Mouse (Mus musculus): ENCODE results near the gene Ybx1.

Ybx1 gene

GRCm38 (mm10) chr4:119234348-119234747 lies 60.1 kb downstream of the Ybx1 start:
- in situ Hi-C loops (cut with MboI) = no loop called here

GRCm38 (mm10) chr4:119233256-119233901 lies 61.0 kb downstream of the Ybx1 start:
- in situ Hi-C loops (cut with MboI) = no loop called here

- in situ Hi-C loops (cut with MboI) = no loop called here
Observed at GRCm38 (mm10) chr4:119232410-119233255, 61.8 kb downstream of the Ybx1 start, which contains the start of the genes AU022252 and P3h1. Gene AU022252, minus strand, starts transcription at chr4:119232712. Gene P3h1, plus strand, starts transcription at chr4:119232915.

Measured in mature B cell (primary cell).